Mouse (Mus musculus) mature B cell (primary cell): Measurements from ENCODE around the gene Mosmo.

Experiments
- in situ Hi-C: fragments of 300-500 bp; cut with MboI; formaldehyde crosslinking; loops from 2 replicates; pipeline ENCODE4 v1.14.3; 2019

Gene Mosmo

GRCm38 (mm10) chr7:120677001-120677643, at the start of gene Mosmo:
Gene Mosmo, plus strand, starts transcription at chr7:120677618.
- in situ Hi-C loops, result no loop called here

- in situ Hi-C loops, result loop anchor here (25.0 kb wide), 1 partner anchor 745 kb away; the partner anchor contains the start of genes Dcun1d3 and Lyrm1
These were observed 44.9 kb upstream of the Mosmo start for GRCm38 (mm10) chr7:120632518-120632917.

DNA sequence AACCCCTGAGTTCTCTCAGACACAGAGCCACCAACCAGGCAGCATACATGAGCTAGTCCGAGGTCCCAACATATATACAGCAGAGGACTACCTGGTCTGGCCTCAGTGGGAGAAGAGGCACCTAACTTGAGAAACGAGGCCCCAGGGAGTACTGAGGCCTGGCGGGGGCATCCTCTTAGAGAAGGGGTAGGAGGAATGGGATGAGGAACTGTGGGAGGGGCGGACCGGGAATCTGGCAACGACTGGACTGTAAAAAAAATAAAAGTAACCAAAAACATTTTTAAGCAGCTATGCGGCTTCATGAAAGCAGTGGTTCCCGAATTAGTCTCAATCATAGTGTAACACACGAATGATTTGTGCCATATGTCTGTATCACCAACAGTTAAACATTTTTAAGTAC, 43.1 kb upstream of the Mosmo start:
- in situ Hi-C loops, result loop anchor here (25.0 kb wide), 1 partner anchor 747 kb away; the partner anchor contains the start of genes Dcun1d3 and Lyrm1

GRCm38 (mm10) chr7:120634711-120635361, 42.6 kb upstream of the Mosmo start, which contains the start of gene Uqcrc2:
Gene Uqcrc2, plus strand, starts transcription at chr7:120635176.
- in situ Hi-C loops, result loop anchor here (25.0 kb wide), 1 partner anchor 748 kb away; the partner anchor contains the start of genes Dcun1d3 and Lyrm1

DNA sequence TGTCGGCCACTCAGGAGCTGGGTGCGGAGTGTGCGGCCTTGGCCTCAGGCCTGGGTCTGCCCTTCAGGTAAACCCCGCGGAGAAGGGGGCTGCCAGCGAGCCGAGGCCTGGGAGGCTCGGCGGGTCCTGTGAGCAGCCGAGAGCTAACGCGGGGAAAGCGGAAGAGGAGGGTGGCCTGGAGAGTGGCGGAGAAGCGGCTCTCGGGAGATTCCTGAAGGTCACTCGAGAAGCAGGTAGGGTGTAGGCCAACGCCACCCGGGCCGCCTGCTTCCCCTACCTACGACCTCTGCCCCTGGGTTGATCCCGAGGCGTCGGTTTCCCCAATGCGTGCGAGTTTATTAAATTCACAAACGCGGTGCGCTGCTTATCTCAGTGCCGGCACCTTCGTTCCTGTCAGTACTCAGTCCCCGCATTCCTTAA, 42.0 kb upstream of the Mosmo start:
- in situ Hi-C loops, result loop anchor here (25.0 kb wide), 1 partner anchor 748 kb away; the partner anchor contains the start of genes Dcun1d3 and Lyrm1

GRCm38 (mm10) chr7:120635821-120636220, 41.6 kb upstream of the Mosmo start:
- in situ Hi-C loops, result loop anchor here (25.0 kb wide), 1 partner anchor 749 kb away; the partner anchor contains the start of genes Dcun1d3 and Lyrm1

DNA sequence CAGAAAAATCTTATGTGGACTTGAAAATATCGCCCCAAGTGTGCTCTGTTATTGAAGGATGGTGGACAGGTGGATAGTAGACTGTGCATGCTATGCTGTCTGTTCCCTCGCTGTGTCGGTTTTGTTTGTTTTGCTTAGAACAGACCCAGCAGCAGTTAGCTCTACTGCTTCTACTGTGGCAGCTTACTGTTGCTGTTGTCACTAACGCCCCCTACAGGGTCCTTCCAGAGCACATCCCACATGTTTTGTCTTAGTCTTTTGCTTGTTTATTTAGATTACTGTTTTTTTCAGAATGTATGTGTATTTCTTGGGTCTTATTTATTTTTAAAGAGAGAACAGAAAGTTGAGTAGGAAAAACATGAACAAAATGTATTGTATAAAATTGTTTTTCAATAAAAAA, 34.2 kb upstream of the Mosmo start:
- in situ Hi-C loops, result loop anchor here (25.0 kb wide), 1 partner anchor 756 kb away; the partner anchor contains the start of genes Dcun1d3 and Lyrm1

GRCm38 (mm10) chr7:120647849-120648248, 29.6 kb upstream of the Mosmo start:
- in situ Hi-C loops, result loop anchor here (25.0 kb wide), 1 partner anchor 761 kb away; the partner anchor contains the start of genes Dcun1d3 and Lyrm1

DNA sequence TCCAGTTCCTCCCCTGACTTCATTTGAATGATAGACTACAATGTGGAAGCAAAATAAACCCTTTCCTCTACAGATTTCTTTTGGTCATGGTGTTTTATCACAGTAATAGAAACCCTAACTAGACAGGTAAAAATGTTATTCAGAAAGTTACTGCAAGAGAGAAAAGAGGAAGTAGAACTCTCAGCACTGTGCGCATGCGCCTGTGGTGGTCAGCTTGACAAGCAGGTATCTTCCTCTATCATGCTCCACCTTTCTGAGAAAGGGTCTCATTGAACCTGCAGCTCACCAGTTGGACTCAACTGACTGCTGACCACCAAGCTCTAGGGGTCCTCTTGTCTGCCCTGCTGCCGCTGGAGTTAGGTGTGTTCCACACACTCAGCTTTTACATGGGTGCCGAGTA, 15.3 kb upstream of the Mosmo start:
- in situ Hi-C loops, result no loop called here

- in situ Hi-C loops, result no loop called here
These were observed 7.1 kb upstream of the Mosmo start, which contains the start of gene Pdzd9 for GRCm38 (mm10) chr7:120670153-120670875. Gene Pdzd9, minus strand, starts transcription at chr7:120670343.

DNA sequence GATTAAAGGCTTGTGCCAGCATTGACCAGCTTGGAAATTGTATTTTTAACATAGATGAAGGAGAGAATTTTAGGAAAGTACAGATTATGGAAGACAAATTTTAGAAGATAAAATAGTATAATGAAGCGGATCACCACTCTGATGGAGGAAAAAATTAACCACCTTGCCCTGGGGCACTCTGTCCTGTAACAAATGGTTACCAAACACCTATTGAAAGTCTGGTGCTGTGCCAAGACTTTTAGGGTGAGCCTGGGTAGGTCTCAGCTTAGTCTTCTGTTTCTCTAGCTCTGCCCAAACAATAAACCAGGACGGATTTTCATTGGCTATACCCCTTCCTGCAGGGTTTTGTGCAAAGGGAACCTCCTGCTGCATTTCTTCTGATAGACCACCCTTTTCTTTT, 6.1 kb upstream of the Mosmo start:
- in situ Hi-C loops, result no loop called here

DNA sequence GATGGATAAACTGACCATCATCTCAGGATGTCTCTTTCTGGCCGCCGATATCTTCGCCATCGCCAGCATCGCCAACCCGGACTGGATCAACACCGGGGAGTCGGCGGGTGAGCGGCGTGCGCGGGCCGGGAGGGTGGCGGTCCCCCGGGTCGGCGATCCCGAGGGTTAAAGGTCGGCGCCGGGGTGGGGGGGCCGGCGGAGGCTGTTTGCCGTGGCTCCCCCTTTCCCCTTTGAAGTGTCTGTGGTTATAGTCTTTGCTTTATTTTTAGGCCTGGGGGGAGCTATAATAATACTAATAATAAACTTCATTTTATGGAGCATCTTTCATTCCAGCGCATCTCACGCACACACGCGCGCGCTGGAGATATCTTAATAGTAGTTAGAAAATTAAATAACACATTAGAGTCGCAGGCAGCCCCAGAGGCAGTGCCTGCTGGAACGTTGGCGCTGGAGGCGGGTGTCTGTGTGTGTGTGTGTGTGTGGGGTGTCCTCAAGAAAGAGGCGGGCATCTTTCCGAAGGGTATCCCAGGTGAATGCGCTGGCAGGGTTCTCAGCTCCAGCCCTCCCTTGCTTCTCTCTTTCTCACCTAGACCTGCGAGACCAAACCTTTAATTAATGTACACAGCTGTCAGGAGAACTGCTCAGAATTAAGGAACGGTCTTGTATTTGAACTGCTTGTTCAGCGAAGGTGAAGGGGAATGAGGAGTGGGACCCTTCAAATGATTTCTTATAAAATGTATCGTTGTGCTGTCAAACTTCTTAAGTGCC, 530 bp downstream of the Mosmo start:
- in situ Hi-C loops, result no loop called here

- in situ Hi-C loops, result no loop called here
These were observed 1.6 kb downstream of the Mosmo start for GRCm38 (mm10) chr7:120679023-120679422.

GRCm38 (mm10) chr7:120682002-120682401, 4.6 kb downstream of the Mosmo start:
- in situ Hi-C loops, result no loop called here

- in situ Hi-C loops, result no loop called here
These were observed 7.3 kb downstream of the Mosmo start for GRCm38 (mm10) chr7:120684731-120685161.

DNA sequence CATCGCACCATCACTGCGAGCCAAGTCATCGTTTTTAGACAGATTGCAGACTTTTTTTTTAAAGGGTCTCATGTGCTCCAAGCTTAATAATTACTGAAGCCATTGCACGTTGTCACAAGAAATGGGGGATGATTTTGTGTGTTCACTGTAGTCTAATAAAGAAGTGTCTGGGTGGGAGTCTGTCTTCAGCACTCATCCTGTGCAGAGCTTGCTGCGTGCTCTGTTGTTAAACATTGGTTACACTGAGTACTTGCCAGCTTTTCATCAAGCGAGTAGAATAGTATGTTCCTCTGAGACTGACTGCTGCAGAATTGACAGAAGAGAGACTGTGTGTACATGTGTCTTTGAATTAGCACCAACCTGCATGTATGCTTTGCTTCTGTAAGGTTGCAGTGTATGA, 7.8 kb downstream of the Mosmo start:
- in situ Hi-C loops, result no loop called here

DNA sequence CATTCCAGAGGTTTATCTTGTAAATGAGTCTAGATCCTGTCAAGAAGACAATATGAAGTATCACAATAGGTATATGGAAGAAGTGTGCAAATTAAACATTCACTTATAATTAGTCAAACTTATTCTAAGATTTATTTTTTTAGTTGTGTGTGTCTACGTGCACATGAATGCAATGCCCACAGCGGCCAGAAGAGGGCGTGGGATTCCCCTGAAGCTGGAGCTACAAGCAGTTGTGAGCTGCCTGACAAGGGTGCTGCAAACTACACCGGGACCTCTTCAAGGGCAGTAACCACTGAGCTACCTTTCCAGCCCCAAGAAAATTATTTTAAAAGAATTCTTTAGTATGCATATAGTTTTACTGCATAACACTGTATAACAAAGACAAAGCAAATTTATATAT, 13.2 kb downstream of the Mosmo start:
- in situ Hi-C loops, result no loop called here

- in situ Hi-C loops, result no loop called here
These were observed 16.5 kb downstream of the Mosmo start for GRCm38 (mm10) chr7:120693831-120694375.

DNA sequence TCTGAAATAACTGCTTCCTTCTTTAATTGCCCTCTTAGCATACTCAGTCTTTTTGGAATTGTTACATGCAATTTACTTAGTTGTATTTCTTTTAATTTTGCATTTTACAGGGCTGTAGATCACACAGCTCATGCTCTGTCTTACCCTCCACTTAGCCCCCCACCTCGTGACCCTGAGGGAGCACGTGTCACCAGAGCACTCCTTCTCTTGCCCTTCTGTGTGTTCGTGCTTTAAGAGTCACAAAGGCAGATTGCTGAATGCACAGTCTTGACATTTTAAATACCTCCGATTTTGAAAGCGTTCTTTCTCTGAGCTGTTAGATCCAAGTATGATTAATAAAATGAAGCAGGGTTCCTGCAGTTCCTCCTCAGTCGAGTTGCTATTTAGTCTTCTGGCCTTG, 17.8 kb downstream of the Mosmo start:
- in situ Hi-C loops, result no loop called here

- in situ Hi-C loops, result no loop called here
These were observed 18.2 kb downstream of the Mosmo start for GRCm38 (mm10) chr7:120695641-120696040.

DNA sequence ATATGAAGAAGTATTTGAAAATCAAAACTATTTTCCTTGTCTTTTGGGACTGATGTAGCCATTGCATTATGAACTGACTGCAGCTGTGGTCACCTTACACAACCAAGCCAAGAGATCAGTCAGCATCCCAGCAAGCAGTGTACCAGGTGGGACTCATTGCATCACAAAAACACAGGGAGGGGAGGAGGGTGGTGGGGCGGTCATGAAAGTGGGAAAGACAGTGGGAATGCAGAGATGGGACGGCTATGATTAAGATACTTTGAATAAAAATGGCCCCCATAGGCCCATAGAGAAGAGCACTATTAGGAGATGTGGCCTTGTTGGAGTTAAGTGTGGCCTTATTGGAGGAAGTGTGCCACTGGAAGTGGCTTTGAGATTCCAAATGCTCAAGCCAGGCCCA, 18.9 kb downstream of the Mosmo start:
- in situ Hi-C loops, result no loop called here
